Mouse (Mus musculus): ENCODE data around the gene Olfr1250. TPM values are rescaled to one million over a fixed set of nuclear protein-coding genes. Genes with fewer than 3 reads are reported as not detected.
"Not testable (repeated sequence)": the region's sequence is repeated elsewhere in the genome, so short reads cannot be mapped to it uniquely, and the experiment has no call there.

Gene Olfr1250
- polyA plus RNA-seq (2014; fragmentation: Nextera tagmentation; extraction: Ambion mirVana) = not detected in 2 replicates

DNA sequence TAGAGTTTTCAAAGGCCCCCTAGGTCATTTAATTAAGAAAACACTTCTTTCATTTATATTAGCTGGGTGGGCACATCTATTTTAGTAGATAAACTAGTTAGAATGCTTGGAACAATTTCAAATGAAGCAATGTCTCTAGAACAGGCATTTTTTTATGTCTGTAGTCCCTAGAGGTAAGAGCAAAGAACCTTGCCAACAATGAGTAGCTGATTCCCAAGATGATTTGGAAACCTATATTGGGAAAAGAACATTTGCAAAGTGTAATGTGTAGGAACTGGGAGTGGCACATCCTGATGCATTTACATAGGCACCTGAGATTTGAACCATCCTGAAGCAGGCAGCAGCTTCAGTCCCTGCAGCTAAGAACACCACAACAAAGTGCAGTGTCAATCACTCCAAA, at the start of gene Olfr1250:
Gene Olfr1250 (minus strand): TSS at position 101 of the 400 bp plus-strand sequence.
- ATAC-seq (replicated peaks; ENCODE audit: insufficient number of reproducible peaks, low FRiP score, low TSS enrichment) = no peak
- Histone ChIP-seq H3K9ac (ENCODE audit: low read depth, low read length) (no peak within 1 kb of the TSS), H3K27me3 (ENCODE audit: control insufficient read depth, insufficient read depth, low read length) (no peaks in the 10 kb centered on the region), H3K27ac (ENCODE audit: low read depth, low read length) (no peak within 1 kb of the TSS), H3K9me3 (replicated peaks; ENCODE audit: control insufficient read depth, low read length) (no peaks in the 10 kb centered on the region), H3K4me1 (ENCODE audit: control insufficient read depth, insufficient read depth, low read length) (no peaks in the 10 kb centered on the region), H3K36me3 (ENCODE audit: control insufficient read depth, insufficient read depth, low read length) (no peaks in the 10 kb centered on the region), H3K4me3 (ENCODE audit: low read depth, low read length) (no peak within 1 kb of the TSS), H3K4me2 (no peak within 1 kb of the TSS)

DNA sequence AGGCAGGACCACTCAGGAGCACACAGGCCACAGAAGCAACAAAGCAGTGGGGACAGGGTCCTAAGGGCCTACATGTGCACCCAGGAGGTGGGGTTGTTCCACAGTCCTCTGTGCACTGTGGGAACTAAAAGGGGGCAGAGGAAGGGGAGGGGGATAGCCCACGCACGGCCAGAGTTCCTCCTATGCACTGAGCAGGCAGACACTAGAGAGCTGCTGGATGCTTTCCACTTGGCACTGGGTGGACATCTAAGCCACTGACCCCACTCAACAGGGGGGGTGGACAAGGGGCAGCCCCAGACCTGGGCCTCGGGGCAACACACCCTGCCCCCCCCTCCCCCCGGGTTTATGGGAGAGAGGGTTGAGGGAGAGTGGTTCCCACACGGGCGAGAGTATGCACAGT, 30.7 kb upstream of the Olfr1250 start:
- H3K4me3 ChIP-seq (ENCODE audit: low read depth, low read length) = no peak overlapping the region
- H3K9ac ChIP-seq (ENCODE audit: low read depth, low read length) = no peak overlapping the region
- ATAC-seq (replicated peaks; ENCODE audit: insufficient number of reproducible peaks, low FRiP score, low TSS enrichment) = no peak; the same call in 1 of the 2 replicates
- H3K4me2 ChIP-seq = no peak overlapping the region
- H3K36me3 ChIP-seq (ENCODE audit: control insufficient read depth, insufficient read depth, low read length) = no peaks in the 10 kb centered on the region
- H3K4me1 ChIP-seq (ENCODE audit: control insufficient read depth, insufficient read depth, low read length) = no peaks in the 10 kb centered on the region
- H3K9me3 ChIP-seq (replicated peaks; ENCODE audit: control insufficient read depth, low read length) = no peaks in the 10 kb centered on the region
- no peaks in the 10 kb centered on the region for H3K27me3 ChIP-seq (ENCODE audit: control insufficient read depth, insufficient read depth, low read length)
- 83% methylated on average over 6 of the region's 6 CpGs for WGBS (ENCODE audit: insufficient replicate concordance)
- no peak overlapping the region for H3K27ac ChIP-seq (ENCODE audit: low read depth, low read length)

DNA sequence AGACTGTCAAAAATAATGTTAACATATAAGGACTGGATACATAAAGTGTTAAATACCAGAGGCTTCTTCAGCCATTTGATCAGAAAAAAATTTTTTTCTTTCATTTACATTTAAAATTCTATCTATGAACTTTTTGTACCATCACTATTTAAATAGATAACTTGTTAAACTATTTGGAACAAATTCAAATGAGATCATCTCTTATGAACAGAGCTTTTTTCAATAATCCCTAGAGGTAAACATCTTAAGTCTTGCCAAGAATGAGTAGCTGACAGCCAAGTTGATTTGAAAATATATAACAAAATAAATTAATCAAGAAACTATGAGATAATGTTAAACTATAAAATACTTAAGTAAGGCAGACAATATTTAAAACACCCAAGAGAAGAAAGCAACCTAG, 10.6 kb upstream of the Olfr1250 start, which contains the start of gene Olfr1251:
Gene Olfr1251 (minus strand): TSS at position 101 of the 400 bp plus-strand sequence.
- Histone ChIP-seq H3K4me1 (ENCODE audit: control insufficient read depth, insufficient read depth, low read length) (no peaks in the 10 kb centered on the region), H3K27me3 (ENCODE audit: control insufficient read depth, insufficient read depth, low read length) (no peaks in the 10 kb centered on the region), H3K4me3 (ENCODE audit: low read depth, low read length) (no peak within 1 kb of the TSS), H3K4me2 (no peak within 1 kb of the TSS), H3K36me3 (ENCODE audit: control insufficient read depth, insufficient read depth, low read length) (no peaks in the 10 kb centered on the region), H3K27ac (ENCODE audit: low read depth, low read length) (no peak within 1 kb of the TSS), H3K9ac (ENCODE audit: low read depth, low read length) (no peak within 1 kb of the TSS), H3K9me3 (replicated peaks; ENCODE audit: control insufficient read depth, low read length) (no peaks in the 10 kb centered on the region)
- no peak for ATAC-seq (replicated peaks; ENCODE audit: insufficient number of reproducible peaks, low FRiP score, low TSS enrichment)

GRCm38 (mm10) chr2:89634883-89635282, 26.4 kb downstream of the Olfr1250 start, which contains the start of gene Olfr1249:
TSS of gene Olfr1249 (minus strand) at chr2:89634983.
- no peak within 1 kb of the TSS for H3K27ac ChIP-seq (ENCODE audit: low read depth, low read length)
- WGBS (ENCODE audit: insufficient replicate concordance) = 89% methylated on average over 2 of the region's 2 CpGs
- no peak within 1 kb of the TSS for H3K4me3 ChIP-seq (ENCODE audit: low read depth, low read length)
- H3K4me1 ChIP-seq (ENCODE audit: control insufficient read depth, insufficient read depth, low read length) = no peaks in the 10 kb centered on the region
- H3K9me3 ChIP-seq (replicated peaks; ENCODE audit: control insufficient read depth, low read length) = no peaks in the 10 kb centered on the region
- no peaks in the 10 kb centered on the region for H3K27me3 ChIP-seq (ENCODE audit: control insufficient read depth, insufficient read depth, low read length)
- H3K9ac ChIP-seq (ENCODE audit: low read depth, low read length) = no peak within 1 kb of the TSS
- no peak within 1 kb of the TSS for H3K4me2 ChIP-seq
- H3K36me3 ChIP-seq (ENCODE audit: control insufficient read depth, insufficient read depth, low read length) = no peaks in the 10 kb centered on the region
- ATAC-seq (replicated peaks; ENCODE audit: insufficient number of reproducible peaks, low FRiP score, low TSS enrichment) = no peak

DNA sequence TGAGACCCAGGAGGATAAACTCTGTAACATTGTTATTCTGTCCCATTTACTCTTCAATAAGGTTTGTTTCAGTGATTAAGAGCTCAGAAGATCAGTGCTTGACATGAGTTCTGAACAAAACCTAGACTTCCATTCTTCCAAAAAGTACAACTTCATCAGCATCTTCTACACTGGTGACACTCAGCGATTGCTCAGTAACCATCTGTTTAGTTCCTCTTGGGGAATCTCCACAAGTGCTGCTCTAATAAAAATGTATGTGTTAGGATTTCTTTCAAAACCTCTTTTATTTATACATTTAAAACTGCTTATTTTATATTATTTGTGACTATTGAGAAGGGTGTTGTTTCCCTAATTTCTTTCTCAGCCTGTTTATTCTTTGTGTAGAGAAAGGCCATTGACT, 43.1 kb downstream of the Olfr1250 start, which contains the start of gene Olfr1248:
Gene Olfr1248 (minus strand): TSS at position 101 of the 400 bp plus-strand sequence.
- ATAC-seq (replicated peaks; ENCODE audit: insufficient number of reproducible peaks, low FRiP score, low TSS enrichment); H3K4me1 ChIP-seq (ENCODE audit: control insufficient read depth, insufficient read depth, low read length); H3K27ac ChIP-seq (ENCODE audit: low read depth, low read length); H3K4me2 ChIP-seq; H3K9me3 ChIP-seq (replicated peaks; ENCODE audit: control insufficient read depth, low read length); H3K4me3 ChIP-seq (ENCODE audit: low read depth, low read length); H3K36me3 ChIP-seq (ENCODE audit: control insufficient read depth, insufficient read depth, low read length); H3K27me3 ChIP-seq (ENCODE audit: control insufficient read depth, insufficient read depth, low read length); H3K9ac ChIP-seq (ENCODE audit: low read depth, low read length): not testable (repeated sequence)
- WGBS (ENCODE audit: insufficient replicate concordance) = 86% methylated on average over 1 of the region's 1 CpGs

- H3K4me2 ChIP-seq = no peak within 1 kb of the TSS
- H3K4me1 ChIP-seq (ENCODE audit: control insufficient read depth, insufficient read depth, low read length) = no peaks in the 10 kb centered on the region
- no peaks in the 10 kb centered on the region for H3K36me3 ChIP-seq (ENCODE audit: control insufficient read depth, insufficient read depth, low read length)
- no peaks in the 10 kb centered on the region for H3K9me3 ChIP-seq (replicated peaks; ENCODE audit: control insufficient read depth, low read length)
- WGBS (ENCODE audit: insufficient replicate concordance) = 86% methylated on average over 2 of the region's 2 CpGs
- H3K27me3 ChIP-seq (ENCODE audit: control insufficient read depth, insufficient read depth, low read length) = no peaks in the 10 kb centered on the region
- no peak for ATAC-seq (replicated peaks; ENCODE audit: insufficient number of reproducible peaks, low FRiP score, low TSS enrichment)
- no peak within 1 kb of the TSS for H3K4me3 ChIP-seq (ENCODE audit: low read depth, low read length)
- no peak within 1 kb of the TSS for H3K27ac ChIP-seq (ENCODE audit: low read depth, low read length)
- no peak within 1 kb of the TSS for H3K9ac ChIP-seq (ENCODE audit: low read depth, low read length)
Measured at GRCm38 (mm10) chr2:89614030-89614429, 47.2 kb downstream of the Olfr1250 start, which contains the start of gene Olfr1247. TSS of gene Olfr1247 (minus strand) at chr2:89614130.

Other genes with a start within 250 kb of the Olfr1250 start
- not detected in 2 replicates for gene Olfr1239, start 241.1 kb downstream of the Olfr1250 start, polyA plus RNA-seq (2014; fragmentation: Nextera tagmentation; extraction: Ambion mirVana)
- gene Olfr1240, start 218.5 kb downstream of the Olfr1250 start, polyA plus RNA-seq (2014; fragmentation: Nextera tagmentation; extraction: Ambion mirVana) = not detected in 2 replicates
- not detected in 2 replicates for gene Olfr1241, start 174.3 kb downstream of the Olfr1250 start, polyA plus RNA-seq (2014; fragmentation: Nextera tagmentation; extraction: Ambion mirVana)
- gene Olfr1242, start 163.1 kb downstream of the Olfr1250 start, polyA plus RNA-seq (2014; fragmentation: Nextera tagmentation; extraction: Ambion mirVana) = not detected in 2 replicates
- gene Olfr1243, start 130.0 kb downstream of the Olfr1250 start, polyA plus RNA-seq (2014; fragmentation: Nextera tagmentation; extraction: Ambion mirVana) = not detected in 2 replicates
- not detected in 2 replicates for gene Olfr1245, start 83.0 kb downstream of the Olfr1250 start, polyA plus RNA-seq (2014; fragmentation: Nextera tagmentation; extraction: Ambion mirVana)
- not detected in 2 replicates for gene Olfr1246, start 68.3 kb downstream of the Olfr1250 start, polyA plus RNA-seq (2014; fragmentation: Nextera tagmentation; extraction: Ambion mirVana)
- not detected in 2 replicates for gene Olfr1247, start 47.3 kb downstream of the Olfr1250 start, polyA plus RNA-seq (2014; fragmentation: Nextera tagmentation; extraction: Ambion mirVana)
- gene Olfr1248, start 43.2 kb downstream of the Olfr1250 start, polyA plus RNA-seq (2014; fragmentation: Nextera tagmentation; extraction: Ambion mirVana) = not detected in 2 replicates
- gene Olfr1249, start 26.5 kb downstream of the Olfr1250 start, polyA plus RNA-seq (2014; fragmentation: Nextera tagmentation; extraction: Ambion mirVana) = not detected in 2 replicates
- not detected in 2 replicates for gene Olfr1251, start 10.5 kb upstream of the Olfr1250 start, polyA plus RNA-seq (2014; fragmentation: Nextera tagmentation; extraction: Ambion mirVana)
- gene Olfr1252, start 63.5 kb upstream of the Olfr1250 start, polyA plus RNA-seq (2014; fragmentation: Nextera tagmentation; extraction: Ambion mirVana) = not detected in 2 replicates
- not detected in 2 replicates for gene Olfr1253, start 95.6 kb upstream of the Olfr1250 start, polyA plus RNA-seq (2014; fragmentation: Nextera tagmentation; extraction: Ambion mirVana)
- not detected in 2 replicates for gene Olfr1254, start 132.2 kb upstream of the Olfr1250 start, polyA plus RNA-seq (2014; fragmentation: Nextera tagmentation; extraction: Ambion mirVana)
- gene Olfr1255, start 150.6 kb upstream of the Olfr1250 start, polyA plus RNA-seq (2014; fragmentation: Nextera tagmentation; extraction: Ambion mirVana) = not detected in 2 replicates
- not detected in 2 replicates for gene Olfr1256, start 180.1 kb upstream of the Olfr1250 start, polyA plus RNA-seq (2014; fragmentation: Nextera tagmentation; extraction: Ambion mirVana)
- not detected in 2 replicates for gene Olfr48, start 186.7 kb upstream of the Olfr1250 start, polyA plus RNA-seq (2014; fragmentation: Nextera tagmentation; extraction: Ambion mirVana)
- not detected in 2 replicates for gene Olfr1257, start 217.0 kb upstream of the Olfr1250 start, polyA plus RNA-seq (2014; fragmentation: Nextera tagmentation; extraction: Ambion mirVana)

Data from heart, embryonic 11.5 days (tissue).